Mouse (Mus musculus): ENCODE results near the gene Ggps1.

The Ggps1 gene

GRCm38 (mm10) chr13:14063013-14063941, at the start of gene Ggps1, which contains the start of gene Arid4b:
Gene Ggps1 (minus strand): TSS chr13:14063488.
Gene Arid4b (plus strand): TSS chr13:14063232.
- in situ Hi-C loops (cut with MboI, MseI), result loop anchor here (5.0 to 25.0 kb wide), 2 partner anchors 549 to 559 kb away; partner anchors contain the start of genes Mrpl32 (in 1 of the 2) and Psma2 (in 1 of the 2)

GRCm38 (mm10) chr13:14111146-14111545, 47.9 kb upstream of the Ggps1 start:
- in situ Hi-C loops (cut with MboI, MseI), result no loop called here

- in situ Hi-C loops (cut with MboI, MseI), result no loop called here
Measured at GRCm38 (mm10) chr13:14110154-14110873, 47.0 kb upstream of the Ggps1 start.

- in situ Hi-C loops (cut with MboI, MseI), result loop anchor here in 1 of 2 experiments (5.0 kb wide), 1 partner anchor 36 kb away; no protein-coding TSS in a partner anchor
Measured at GRCm38 (mm10) chr13:14103026-14103425, 39.7 kb upstream of the Ggps1 start.

GRCm38 (mm10) chr13:14088669-14089068, 25.4 kb upstream of the Ggps1 start:
- in situ Hi-C loops (cut with MboI, MseI), result no loop called here

GRCm38 (mm10) chr13:14075326-14075725, 12.0 kb upstream of the Ggps1 start:
- in situ Hi-C loops (cut with MboI, MseI), result no loop called here

- in situ Hi-C loops (cut with MboI, MseI), result loop anchor here in 1 of 2 experiments (25.0 kb wide), 1 partner anchor 538 kb away; the partner anchor contains the start of genes Mrpl32 and Psma2
Measured at GRCm38 (mm10) chr13:14074371-14074770, 11.1 kb upstream of the Ggps1 start.

- in situ Hi-C loops (cut with MboI, MseI), result loop anchor here (5.0 to 25.0 kb wide), 2 partner anchors 33 to 543 kb away; partner anchors contain the start of genes Mrpl32 (in 1 of the 2) and Psma2 (in 1 of the 2)
Measured at GRCm38 (mm10) chr13:14069291-14069690, 6.0 kb upstream of the Ggps1 start.

GRCm38 (mm10) chr13:14068035-14068434, 4.7 kb upstream of the Ggps1 start:
- in situ Hi-C loops (cut with MboI, MseI), result loop anchor here (5.0 to 25.0 kb wide), 2 partner anchors 34 to 544 kb away; partner anchors contain the start of genes Mrpl32 (in 1 of the 2) and Psma2 (in 1 of the 2)

GRCm38 (mm10) chr13:14065701-14066100, 2.4 kb upstream of the Ggps1 start:
- in situ Hi-C loops (cut with MboI, MseI), result loop anchor here (5.0 to 25.0 kb wide), 2 partner anchors 37 to 547 kb away; partner anchors contain the start of genes Mrpl32 (in 1 of the 2) and Psma2 (in 1 of the 2)

GRCm38 (mm10) chr13:14065028-14065380, 1.7 kb upstream of the Ggps1 start:
- in situ Hi-C loops (cut with MboI, MseI), result loop anchor here (5.0 to 25.0 kb wide), 2 partner anchors 37 to 547 kb away; partner anchors contain the start of genes Mrpl32 (in 1 of the 2) and Psma2 (in 1 of the 2)

- in situ Hi-C loops (cut with MboI, MseI), result loop anchor here (5.0 to 25.0 kb wide), 3 partner anchors 38 to 558 kb away; partner anchors contain the start of genes Mrpl32 (in 1 of the 2) and Psma2 (in 1 of the 2)
Measured at GRCm38 (mm10) chr13:14064341-14065027, 1.2 kb upstream of the Ggps1 start.

- in situ Hi-C loops (cut with MboI, MseI), result loop anchor here (5.0 to 25.0 kb wide), 2 partner anchors 548 to 558 kb away; partner anchors contain the start of genes Mrpl32 (in 1 of the 2) and Psma2 (in 1 of the 2)
Measured at GRCm38 (mm10) chr13:14063942-14064271, 619 bp upstream of the Ggps1 start.

GRCm38 (mm10) chr13:14062209-14063012, 877 bp downstream of the Ggps1 start:
- in situ Hi-C loops (cut with MboI, MseI), result loop anchor here (5.0 to 25.0 kb wide), 2 partner anchors 550 to 560 kb away; partner anchors contain the start of genes Mrpl32 (in 1 of the 2) and Psma2 (in 1 of the 2)

- in situ Hi-C loops (cut with MboI, MseI), result loop anchor here in 1 of 2 experiments (25.0 kb wide), 1 partner anchor 553 kb away; the partner anchor contains the start of genes Mrpl32 and Psma2
Measured at GRCm38 (mm10) chr13:14059582-14059981, 3.7 kb downstream of the Ggps1 start.

- in situ Hi-C loops (cut with MboI, MseI), result loop anchor here in 1 of 2 experiments (25.0 kb wide), 1 partner anchor 556 kb away; the partner anchor contains the start of genes Mrpl32 and Psma2
Measured at GRCm38 (mm10) chr13:14056801-14057200, 6.5 kb downstream of the Ggps1 start.

GRCm38 (mm10) chr13:14049878-14050277, 13.4 kb downstream of the Ggps1 start:
- in situ Hi-C loops (cut with MboI, MseI), result loop anchor here (5.0 to 25.0 kb wide), 2 partner anchors 78 to 562 kb away; partner anchors contain the start of genes Mrpl32 (in 1 of the 2) and Psma2 (in 1 of the 2)

- in situ Hi-C loops (cut with MboI, MseI), result no loop called here
Measured at GRCm38 (mm10) chr13:14044521-14044920, 18.8 kb downstream of the Ggps1 start.

- in situ Hi-C loops (cut with MboI, MseI), result no loop called here
Measured at GRCm38 (mm10) chr13:14043851-14044250, 19.4 kb downstream of the Ggps1 start.
